Mouse (Mus musculus): Measurements from ENCODE around the gene Zcchc24.

Gene Zcchc24

DNA sequence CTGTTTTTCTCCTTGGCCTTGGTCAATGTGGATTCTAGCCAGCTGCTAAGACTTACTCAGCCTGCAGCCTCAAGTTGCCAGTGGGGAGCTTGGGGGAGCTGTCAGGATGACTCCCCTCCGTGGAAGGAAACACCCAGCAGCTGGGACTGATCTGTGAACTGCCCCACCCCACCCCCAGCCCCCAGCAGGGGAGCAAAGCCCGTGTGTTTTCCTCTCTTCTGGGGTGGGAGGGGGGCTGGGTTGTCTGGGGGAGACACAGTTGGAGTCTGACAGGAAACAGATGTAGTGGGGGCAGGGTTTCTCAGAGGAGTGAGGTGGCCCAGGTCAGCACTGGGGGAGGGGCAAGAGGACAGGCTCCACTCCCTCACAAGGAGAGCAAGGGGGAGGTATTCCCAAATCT, 50.4 kb downstream of the Zcchc24 start:
- DNase-seq (ENCODE audit: low spot score), result no peak

DNA sequence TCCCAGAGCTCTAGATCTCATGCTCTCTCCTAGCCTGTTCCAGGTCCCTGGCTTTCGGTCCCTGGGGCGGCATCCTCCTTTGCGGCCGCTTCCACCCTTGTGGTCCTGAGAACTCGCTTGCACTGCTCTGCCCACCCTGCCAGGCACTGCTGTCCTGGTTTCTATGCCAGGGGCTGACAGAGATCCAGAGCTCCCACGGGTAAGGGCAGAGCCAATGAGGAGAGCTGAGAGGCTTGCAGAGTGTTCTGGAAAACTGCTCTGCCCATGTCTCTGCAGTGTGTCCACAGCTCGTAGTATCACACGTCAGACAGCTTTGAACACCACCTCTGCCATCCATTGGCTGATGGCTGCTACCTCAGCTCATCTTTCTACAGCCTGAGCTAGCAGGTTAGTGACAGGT, 51.1 kb downstream of the Zcchc24 start:
- DNase-seq (ENCODE audit: low spot score), result no peak

DNA sequence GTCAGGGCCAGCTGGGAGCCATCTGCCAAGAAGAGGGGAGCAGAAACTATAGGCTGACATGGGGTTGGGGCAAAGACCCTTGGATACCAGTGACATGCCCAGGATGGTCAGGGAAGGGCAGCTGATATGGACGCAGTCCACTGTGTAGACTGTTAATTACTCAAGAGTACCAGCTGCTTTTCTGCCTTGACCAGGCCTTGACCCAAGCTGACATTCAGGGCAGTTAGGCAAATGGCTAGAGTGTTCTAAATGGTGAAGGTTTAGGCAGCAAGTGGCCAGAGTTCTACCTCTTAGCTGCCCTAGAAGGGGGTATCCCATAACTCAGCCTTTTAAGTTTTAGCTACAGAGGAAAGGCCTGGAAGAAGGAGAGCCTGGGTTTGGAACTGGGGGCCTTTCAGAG, 52.3 kb downstream of the Zcchc24 start:
- no peak for DNase-seq (ENCODE audit: low spot score)

DNA sequence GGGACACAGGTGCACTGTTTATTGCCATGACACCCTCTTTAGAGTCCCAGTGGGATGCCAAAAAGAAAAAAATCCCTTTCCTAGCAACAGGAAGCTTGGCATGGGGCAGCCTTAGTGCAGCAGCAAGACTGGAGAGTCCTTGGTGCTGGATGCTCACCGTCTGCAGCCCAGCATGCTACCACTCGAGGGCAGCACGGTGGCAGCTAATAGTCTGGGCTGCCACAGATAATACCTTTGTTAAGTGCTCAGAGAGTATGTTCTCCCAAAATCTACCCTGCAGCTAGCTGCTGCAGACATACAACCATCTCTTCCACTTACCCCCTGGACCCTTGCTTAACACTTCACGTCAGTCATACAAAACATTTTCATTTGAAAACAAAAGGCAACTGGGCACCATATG, 55.4 kb downstream of the Zcchc24 start:
- DNase-seq (ENCODE audit: low spot score), result no peak

DNA sequence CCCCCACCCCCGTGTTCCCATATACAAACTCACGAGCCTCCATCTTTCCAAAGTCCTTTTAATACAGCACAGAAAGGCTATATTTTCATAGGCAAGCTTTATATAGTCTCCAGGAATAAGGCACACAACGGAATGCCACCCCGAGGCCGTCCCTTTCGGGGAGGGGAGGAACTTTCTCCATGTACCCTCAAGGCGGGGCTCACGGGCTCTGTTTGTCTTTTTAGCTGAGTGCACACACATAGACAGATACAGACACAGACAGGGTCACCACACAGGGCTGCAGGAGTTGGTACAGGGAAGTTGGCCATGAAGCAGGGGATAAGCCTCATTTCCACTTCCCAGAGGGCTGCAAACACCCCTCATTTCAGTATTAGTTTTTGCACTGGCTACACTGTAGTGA, 57.2 kb downstream of the Zcchc24 start:
- no peak for DNase-seq (ENCODE audit: low spot score)

DNA sequence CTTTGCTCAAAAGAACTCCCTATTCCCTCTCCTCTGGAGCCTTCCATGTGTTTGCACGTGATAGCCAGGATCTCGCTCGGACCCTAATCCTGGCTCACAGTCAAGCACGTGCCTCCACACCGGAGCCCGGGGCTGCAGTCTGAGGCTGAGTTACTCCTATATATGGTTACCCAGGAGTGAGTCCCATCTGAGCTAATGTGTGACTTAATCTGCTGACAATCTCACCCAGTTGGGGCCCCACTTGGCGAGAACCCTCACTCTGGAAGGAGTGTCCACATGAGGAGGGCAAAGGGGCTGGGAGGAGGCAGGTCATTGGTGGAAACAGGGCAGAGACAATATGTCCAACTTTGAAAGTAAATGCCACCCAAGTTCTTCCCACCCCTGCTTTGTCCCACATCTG, 57.7 kb downstream of the Zcchc24 start:
- no peak for DNase-seq (ENCODE audit: low spot score)

DNA sequence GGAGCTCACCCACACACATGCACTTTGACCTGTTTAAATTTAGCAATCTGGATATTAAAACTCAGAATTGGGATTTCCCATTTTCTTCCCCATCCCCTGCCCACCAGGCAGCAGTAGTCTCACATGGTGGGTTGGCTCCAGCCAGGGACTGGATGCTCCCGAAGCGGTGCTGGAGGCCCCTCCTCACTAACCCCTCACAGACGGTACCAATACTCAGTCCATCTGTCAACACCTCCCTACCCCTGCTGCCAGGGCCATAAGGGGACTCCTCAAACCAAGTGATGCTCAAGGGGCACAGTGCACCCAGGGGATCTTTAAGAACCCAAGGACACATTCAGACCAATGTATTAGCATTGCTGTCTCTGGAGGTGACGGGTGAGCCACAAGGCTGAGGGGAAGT, 58.2 kb downstream of the Zcchc24 start:
- DNase-seq (ENCODE audit: low spot score), result no peak

DNA sequence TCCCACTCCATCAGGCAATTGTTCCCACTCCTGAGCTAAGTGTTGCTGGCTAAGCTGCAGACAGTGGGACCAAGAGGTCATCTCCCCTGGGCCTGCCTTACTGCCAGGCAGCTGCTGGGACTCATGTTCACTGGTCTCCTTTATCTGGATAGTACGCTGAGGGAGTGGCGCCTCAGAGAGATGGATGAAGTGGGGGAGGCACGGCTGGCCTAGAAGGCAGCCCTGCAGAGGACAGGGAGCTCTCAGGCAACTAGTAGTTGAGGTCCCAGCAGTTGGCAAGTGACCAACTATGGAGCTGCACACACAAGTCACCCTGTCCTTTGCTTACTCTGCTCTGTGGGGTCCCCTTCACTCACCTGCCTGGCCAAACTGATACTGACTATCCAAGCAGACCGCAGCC, 58.8 kb downstream of the Zcchc24 start:
- no peak for DNase-seq (ENCODE audit: low spot score)

DNA sequence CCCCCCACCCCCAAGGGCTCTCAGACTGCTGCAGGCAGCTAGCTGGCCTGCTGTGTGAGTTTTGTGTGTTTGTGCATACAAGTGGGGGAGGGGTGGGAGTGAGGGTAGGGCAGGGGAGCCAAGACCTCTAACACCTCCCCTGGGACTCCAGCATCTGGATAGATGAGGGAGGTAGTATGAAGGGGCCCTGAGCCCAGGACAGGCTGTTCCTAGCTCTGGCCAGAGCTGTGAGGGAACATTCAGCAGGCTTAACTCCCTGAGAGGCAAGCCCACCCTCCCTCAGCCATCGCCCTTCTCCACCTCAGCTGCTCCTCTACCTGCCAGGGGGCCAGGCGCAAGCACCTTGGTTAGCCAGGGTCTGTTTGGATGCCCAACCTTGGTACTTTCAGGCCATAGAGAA, 59.9 kb downstream of the Zcchc24 start:
- DNase-seq (ENCODE audit: low spot score), result no peak

DNA sequence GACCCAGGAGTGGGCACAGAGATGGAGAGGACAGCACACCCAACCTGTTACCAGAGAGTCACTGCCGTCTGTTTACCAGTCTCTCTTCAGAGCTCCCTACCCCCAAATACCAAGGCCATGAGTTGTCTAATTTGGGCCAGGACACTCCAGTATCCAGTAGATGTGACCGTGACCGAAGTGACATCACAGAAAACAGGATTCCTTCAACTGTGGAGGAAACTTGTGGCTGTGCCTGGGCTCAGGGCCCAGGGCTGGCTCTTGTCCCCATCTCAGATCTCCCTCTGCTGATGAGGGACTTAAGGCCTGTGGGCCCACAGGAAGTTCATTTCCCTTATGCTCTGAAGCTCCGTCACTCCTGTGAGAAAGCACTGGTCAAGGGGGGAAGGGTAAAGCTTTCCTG, 60.4 kb downstream of the Zcchc24 start:
- DNase-seq (ENCODE audit: low spot score), result peak; percentile 33

DNA sequence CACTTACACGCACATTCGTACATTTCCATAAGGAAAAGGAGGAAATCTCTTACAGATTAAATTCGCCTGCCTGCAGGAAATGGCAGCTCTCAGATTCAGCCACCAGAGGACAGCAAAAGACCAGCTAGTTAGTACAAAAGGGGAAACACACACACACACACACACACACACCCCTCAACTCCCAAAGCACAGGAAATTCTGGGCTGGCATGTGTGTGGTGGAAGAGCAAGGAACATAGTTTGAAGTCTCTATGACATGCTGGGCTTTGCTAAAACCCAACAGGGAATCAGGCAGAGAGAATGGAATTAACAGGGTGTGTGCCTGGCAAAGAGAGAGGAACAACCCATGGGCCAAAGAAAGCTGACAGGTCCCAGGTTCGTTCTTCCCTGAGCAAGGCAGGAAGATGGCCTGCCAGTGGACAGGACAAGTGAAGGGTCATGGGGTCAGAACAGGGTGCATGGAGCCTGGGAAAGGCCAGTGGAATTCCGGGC, 61.1 kb downstream of the Zcchc24 start:
- peak; percentile 23 for DNase-seq (ENCODE audit: low spot score)

DNA sequence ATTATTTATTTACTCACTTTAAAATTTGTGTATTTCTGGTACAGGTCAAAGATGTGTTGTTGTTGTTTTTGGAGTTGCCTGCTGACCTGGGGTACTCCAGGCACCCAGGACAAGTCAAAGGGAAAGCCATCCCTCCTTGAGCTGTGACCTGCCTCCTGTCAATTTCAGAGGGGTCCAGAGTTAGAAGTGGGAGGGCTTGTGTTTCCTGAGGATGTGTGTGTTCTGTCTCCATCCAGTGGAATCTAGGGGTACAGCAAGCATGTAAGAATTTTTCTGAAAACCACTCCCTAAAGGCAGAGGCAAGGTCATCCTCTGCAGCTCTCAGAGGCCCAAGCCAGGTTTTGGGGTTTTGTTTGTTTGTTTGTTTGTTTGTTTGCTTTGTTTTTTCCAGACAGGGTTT, 66.9 kb downstream of the Zcchc24 start:
- no peak for DNase-seq (ENCODE audit: low spot score)

DNA sequence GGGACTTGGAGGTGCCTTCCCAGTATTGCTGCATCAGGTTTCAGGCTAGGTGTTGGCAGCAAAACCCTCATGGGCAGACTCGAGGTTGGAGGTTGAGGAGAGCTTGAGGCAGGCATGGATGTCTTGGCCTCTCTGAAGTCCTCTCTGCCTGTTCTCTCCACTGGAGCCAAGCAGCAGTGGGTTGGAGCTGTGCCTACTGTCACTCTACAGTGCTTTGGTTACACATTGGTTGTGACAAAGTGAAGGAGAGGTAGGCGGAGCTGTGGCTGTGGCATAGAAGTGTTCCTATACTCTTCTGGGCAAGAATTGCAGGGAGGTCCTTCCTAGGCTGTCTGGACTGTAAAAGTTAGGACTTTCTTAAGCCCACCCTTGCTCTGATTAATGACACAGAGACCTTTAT, 72.5 kb downstream of the Zcchc24 start:
- no peak for DNase-seq (ENCODE audit: low spot score)

DNA sequence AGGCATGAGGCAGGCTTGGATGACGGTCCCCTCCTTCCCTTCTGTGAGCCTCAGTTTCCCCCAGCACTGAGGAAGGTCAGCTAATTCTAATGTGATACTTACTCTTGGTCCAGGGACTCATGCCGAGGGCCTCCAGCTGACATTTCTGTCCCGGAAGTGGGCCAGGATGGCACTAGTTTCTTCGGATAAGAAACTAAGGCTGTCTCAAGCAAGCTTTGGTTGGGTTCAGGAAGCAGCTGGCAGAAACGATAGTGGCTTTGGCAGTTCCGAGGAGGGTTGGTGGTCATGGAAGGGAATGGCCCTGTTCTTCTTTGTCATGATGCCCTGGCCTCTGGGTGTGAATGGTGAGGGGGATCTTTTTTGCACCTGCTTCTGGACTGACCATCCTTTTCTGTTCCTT, 73.8 kb downstream of the Zcchc24 start:
- no peak for DNase-seq (ENCODE audit: low spot score)

DNA sequence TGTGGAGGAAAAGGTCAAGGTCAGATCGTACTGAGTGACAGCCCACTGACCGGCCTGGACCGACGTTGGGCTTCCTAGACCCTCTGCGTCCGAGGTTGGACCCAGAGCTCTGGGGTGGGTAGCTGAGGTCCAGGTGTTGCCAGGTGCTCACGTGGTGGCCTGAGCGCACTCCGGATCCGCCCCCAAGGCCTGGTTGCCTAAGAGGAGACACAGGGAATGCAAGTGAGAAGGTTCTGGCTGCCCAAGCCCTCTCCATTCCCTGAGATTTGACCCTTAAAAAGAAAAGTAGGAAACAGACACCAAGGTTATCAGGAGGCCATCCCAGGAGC, 74.3 kb downstream of the Zcchc24 start:
- DNase-seq (ENCODE audit: low spot score), result no peak

DNA sequence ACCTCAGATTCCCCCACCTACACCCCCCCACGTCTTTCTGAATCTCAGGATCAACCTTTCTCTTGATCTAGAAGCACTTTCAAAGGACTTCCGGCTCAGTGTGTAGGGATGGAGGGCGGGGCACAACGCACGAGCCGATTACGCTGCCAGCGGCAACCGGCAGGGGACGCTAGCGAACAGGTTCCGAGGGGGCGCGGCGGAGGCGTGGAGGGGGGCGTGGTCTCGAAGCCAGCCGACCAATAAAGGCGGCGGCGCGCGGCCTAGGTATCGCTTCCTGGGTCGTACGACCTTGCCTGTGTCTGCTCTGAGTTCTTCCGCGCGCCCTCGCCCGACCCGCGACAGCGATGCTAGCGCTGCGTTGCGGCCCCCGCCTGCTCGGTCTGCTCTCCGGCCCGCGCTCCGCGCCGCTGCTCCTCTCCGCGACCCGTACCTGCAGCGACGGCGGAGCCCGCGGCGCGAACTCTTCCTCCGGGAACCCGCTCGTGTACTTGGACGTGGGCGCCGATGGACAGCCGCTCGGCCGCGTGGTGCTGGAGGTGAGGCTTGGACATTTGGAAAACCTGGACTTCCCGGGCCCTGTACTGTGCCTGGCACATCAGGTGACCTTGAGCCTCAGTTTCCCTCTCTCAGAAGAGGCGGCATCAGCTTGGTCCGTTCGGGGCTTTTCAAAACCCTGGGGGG, 74.8 kb downstream of the Zcchc24 start, which contains the start of gene Ppif:
Gene Ppif (plus strand): TSS at position 267 of the 681 bp plus-strand sequence.
- DNase-seq (ENCODE audit: low spot score), result peak; percentile 99

DNA sequence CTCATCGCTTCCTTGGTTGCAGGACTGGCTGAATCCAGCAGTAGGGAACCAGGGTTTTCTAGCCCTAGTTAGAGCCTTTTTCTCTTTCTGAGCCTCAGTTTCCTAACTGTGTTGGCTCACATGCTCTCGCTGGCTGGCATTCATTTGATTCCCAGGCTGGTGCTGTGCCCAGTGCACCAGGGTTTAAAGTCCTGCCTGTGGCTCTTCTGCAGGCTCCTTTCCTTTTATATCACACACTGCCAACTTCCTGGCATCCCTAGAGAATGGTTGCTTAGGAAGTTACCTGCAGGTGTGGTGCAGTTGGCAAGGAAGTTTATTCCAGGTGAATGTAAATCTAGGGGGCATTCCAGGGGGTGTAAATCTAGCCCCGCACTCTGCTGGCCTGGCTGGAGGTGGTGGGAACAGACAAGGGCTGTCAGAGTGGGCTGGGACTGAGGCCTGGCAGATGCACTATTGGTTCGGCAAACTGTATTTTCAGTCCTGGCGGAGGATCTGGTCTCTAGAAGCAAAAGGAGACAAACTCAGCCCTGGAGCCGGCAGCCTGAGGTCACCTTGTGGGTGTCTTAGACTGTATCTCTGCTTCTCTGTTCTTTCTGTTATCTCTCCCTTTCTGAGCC, 75.5 kb downstream of the Zcchc24 start:
- DNase-seq (ENCODE audit: low spot score), result no peak

DNA sequence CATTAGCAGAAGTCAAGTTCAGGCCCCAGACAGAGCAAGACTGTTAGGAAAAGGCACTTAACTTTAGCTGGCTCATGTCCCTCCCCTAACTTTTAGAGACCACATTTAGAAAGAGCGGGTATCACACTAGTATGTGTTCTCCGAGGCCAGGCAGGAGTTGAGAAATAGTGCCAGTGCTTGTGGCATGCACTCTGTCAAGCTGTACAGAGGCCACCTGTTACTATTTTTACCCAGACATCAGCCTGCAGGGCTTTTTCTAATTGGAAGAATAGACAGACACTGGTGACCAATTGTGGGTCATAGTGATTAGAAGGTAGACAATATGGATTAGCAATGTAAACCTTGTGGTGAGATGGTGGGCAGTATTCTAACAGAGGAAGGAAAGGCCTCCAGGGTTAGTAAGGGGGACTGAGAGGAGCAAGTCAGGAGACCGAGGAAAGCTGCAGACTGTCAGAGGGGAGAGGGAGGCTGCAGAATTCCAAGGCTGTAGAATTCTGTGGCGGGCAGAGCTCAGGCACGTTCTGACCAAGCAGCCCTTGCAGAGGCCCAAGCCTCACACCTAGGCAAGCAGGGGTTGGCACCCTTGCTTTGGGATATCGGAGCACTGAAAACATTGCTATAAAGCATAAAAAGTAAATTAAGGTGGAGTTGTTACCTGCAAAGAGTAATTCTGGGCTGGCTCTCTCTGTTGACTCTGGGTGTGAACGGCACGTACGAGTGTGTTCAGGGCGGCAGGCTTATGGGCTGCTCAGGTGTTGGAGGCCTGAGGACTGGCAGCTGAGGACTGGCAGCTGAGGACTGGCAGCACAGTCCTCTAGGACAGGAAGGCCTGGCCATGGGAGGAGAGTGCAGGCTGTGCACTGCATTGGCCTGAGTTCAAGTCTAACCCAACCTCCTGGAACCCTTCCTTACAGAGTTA, 81.6 kb downstream of the Zcchc24 start:
- no peak for DNase-seq (ENCODE audit: low spot score)

DNA sequence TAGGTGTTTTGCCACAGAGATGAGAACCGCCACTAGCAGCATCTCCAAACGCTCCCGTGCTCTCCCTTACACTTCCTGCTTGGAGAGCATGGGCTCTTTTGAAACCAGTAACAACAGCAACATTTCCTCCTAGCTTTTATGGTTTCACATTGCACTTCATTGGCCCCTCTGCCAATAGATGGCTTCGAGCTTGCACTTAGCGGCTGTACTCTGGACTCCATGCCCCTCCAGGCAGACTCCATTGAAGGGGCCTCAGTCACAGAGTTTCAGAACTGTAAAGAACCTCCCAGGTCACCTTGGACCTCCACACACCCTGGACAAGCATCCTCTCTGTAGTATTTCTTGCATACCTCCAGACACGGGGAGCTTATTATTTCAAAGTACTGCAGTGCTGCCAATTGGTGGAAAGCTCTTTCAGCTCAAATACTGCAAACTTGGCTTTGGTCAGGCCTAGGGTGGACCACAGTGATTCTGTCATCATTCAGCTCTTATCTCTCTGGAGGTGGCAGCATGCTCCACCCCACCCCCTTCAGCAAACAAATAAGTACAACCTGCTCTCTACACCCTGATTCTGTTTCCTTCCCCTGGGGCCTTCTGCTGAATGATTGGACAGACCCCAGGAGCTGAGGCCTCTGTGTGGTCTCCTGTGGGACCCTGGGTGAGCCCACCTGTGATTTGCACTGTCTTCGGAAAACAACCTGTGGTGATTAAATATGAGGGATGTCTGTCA, 82.5 kb downstream of the Zcchc24 start:
- DNase-seq (ENCODE audit: low spot score), result no peak

DNA sequence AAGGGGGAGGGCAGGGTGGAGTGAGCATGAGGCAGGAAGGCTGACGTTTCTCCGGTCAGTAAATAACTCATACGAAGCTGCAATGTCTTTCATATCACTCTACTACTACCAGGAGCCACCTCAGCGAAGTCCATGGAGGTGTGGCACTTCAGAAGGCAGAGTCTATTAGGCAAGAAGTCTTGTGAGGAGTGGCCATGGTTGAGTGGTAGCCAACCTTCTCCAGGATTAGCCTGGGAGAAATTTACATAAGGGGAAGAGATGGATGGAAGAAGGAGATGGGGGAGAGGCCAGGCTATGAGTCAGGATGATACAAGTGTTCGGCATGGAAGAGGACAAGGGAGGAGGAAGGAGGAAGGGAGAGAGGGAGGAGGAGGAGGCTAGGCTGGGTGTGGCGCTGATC, 86.8 kb downstream of the Zcchc24 start:
- no peak for DNase-seq (ENCODE audit: low spot score)

DNA sequence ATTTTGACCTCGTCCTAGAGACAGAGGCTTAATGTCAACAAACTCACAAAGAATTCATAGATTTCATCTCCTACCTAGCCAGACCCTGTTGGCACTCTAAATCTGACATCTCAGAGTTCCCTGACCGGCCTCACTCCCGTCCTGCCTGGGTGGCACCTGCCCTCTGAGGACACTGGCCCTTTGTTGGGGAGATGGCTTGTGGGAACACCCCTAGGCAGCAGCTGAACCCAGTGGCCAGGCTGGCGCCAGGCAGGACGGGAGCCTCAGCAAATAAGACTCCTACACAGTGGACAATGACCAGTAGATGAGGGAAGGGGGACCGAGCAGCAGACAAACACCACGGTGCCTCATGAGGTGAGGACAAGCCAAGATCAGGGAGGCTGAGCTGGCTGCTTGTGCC, 89.2 kb downstream of the Zcchc24 start:
- DNase-seq (ENCODE audit: low spot score), result no peak

DNA sequence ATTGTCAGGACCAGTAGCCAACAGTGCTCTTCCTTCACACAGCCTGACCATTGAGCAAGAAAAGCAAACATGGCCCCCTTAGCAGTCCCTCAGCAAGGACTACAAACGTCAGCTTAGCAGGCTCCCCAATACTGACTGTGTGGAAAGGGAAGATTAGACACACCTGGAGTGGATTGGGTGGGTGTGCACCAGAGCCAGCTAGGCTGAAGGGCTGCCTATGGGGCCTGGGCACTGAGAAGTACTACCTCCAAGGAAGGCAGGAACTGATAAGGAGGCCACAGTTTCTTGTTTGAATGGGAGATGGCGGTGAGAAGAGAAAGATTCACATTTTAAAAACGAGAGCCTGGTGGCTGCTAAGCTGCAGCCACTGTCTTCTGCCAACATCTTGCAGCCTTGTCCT, 101.3 kb downstream of the Zcchc24 start:
- DNase-seq (ENCODE audit: low spot score), result no peak

Measured in urinary bladder, postnatal 25 days (tissue).